Mouse (Mus musculus) layer of hippocampus, postnatal 14 days (tissue): ENCODE results near the gene BC025920. TPM values are rescaled to one million over a fixed set of nuclear protein-coding genes. Genes with fewer than 3 reads are reported as not detected.

Source experiments
- DNase-seq, 2 experiments: peaks; one replicate each; pipeline ENCODE4 v3.0.0; 2021 to 2022; ENCODE audit warnings: low spot score in 2 of 2, mixed read lengths in 1 of 2
- long read RNA-seq, 2 experiments: library from polyadenylated mRNA; stranded (forward); transcript quantifications; one replicate each; pipeline ENCODE4 v2.0.0; 2021
- total RNA-seq, 2 experiments: library from RNA; stranded (reverse); gene quantifications; 2 replicates each; pipeline ENCODE4 v1.2.3; 2021

BC025920 gene
- 1 to 10 TPM; 2.6 to 2.8 TPM for total RNA-seq
- long read RNA-seq, experiment 1, partial matches to known transcripts, result 0 of 2 reads
- long read RNA-seq, experiment 1, other reads (novel, unspliced or antisense), result 1 of 2 reads
- long read RNA-seq, experiment 2, partial matches to known transcripts, result 0 of 11 reads
- long read RNA-seq, experiment 2, other reads (novel, unspliced or antisense), result 10 of 11 reads

DNA sequence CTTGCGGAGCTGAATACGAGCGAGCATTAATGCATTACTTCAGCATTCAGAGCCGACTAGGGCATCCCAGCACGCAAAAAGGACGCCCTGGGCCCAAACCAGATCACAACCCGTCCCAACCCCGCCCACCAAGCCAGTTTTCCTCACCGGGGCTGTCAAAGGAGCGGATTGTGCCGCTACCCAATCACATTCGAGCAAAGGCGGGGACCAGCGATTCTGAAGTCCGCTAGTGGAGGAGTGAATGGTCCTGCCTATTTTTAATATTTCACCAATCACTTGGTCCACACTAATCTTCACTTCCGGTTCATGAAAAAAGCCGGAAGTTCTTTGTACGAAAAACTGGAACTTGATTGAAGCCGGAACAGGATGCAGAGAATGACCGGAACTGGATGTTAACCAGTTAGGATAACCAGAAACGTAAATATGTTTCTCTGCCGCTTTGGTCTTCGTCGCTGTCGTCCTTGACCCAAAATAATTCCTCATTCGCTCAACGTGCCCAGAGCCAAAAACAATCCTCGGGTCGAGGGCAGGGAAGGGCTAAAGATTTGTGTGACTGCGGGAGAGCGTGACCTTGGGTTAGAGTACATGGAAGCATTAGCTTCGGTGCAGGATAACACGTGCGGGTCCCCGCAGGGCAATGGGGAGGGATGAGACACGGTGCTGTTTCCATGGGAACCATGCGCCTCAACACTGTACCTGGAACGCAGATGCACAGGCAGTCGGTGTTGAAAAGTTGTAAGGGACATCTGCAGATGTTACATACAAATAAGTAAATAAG is at the start of gene BC025920:
TSS of gene BC025920 (plus strand) at position 297 of the 778 bp plus-strand sequence.
- DNase-seq, result peak; percentile 90 to 98

DNA sequence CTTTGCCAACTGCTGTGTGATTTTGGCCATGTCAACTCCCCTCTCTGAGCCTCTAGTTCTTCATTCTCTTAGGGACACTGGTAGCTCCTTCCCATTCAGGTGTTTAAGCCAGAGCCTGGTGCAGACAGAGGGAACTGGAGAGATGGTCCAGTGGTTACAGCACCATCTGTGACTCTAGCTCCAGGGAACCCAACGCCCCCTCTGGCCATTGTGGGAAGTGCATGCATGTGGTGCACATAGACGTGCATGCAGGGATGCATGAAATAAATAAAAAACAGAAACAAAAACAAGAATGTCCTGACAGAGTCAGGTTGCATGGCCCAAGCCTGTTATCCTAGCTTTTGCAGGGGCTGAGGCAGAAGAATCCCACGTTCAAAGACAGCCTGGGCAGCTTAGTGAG is 49.8 kb upstream of the BC025920 start:
- no peak for DNase-seq

DNA sequence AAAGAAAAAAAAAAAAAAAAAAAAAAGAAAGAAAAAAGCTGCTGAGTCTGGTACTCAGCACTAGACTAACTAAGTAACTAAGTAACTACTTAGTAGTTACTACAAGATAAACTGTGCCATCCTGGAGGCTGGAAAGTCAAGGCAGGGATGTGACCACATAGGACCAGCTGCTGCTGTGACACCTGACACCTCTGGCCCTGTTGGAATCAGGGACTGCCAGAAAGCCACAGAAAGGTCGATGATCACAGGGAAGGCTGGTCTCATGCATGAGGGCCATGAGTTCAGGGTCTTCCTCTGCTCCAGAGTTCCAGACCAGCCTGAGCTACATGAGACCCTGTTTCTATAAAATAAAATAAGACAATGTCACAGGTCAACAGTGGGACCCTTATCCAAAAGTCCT is 48.6 kb upstream of the BC025920 start:
- no peak for DNase-seq

DNA sequence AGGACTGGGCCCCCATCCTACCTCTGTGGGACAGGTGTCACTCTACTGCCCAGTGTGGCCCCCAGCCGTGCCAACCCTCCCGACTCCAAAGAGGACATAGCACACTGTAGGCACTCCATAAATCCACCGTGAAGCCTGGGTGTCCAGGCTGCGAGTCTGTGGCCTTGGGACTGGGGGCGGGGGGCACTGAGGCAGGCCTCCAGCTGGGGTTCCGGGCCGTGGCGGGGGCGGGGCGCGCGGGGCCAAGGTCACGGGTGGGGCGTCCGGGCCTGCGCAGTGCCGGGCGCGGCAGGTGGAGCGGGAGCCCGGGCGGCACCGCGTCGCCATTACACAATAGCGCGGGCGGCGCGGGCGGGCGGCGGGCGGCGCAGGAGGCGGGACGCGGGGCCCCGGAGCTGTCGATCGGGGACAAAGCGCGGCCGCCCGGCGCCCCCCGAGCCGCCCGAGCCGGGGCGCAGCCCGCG is 46.9 kb upstream of the BC025920 start, which contains the start of gene Aes:
TSS of gene Aes (plus strand) at position 326 of the 464 bp plus-strand sequence.
- DNase-seq, result peak; percentile 58 to 59

DNA sequence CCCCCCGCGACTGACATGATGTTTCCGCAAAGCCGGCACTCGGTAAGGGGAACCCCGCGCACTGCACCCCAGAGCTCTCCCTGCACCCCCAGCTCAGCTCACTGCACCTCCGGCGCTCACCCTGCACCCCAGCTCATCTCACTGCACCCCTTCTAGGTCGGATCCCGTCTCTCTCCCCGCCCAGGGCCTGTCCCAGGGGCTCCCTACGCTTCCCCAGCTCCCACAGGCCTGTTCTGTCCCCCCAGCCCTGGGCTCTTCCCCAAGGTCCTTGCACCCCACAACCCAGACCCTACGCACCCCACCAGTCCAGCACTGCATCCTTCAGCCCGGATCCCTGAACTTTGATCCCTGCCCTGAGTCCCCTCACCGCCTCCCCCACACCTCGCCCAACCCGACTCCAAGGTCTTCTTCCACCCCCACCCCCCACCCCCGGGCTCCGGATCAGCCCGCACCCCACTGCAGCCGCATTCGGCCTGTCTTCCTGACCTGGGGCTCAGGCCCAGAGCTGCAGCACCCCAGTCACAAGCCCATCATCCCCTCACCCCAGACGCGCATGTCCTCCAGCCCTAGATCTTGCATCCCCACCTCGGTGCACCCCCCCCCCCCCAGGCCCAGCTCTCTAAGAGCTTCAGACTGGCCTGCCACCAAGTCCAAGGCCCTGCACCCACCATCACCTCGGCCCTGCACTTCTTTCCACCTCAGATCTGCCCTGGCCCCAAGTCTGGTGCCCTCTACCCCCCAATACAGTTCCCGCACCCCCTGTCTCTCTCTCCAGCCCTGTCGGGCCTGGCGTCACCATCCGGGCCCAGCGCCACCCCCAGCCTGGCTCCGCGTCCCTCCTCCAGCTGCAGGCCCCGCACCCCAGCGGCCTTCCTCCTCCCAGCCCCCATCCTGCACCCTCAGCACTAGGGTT is 46.2 kb upstream of the BC025920 start:
- peak; percentile 60 to 65 for DNase-seq

DNA sequence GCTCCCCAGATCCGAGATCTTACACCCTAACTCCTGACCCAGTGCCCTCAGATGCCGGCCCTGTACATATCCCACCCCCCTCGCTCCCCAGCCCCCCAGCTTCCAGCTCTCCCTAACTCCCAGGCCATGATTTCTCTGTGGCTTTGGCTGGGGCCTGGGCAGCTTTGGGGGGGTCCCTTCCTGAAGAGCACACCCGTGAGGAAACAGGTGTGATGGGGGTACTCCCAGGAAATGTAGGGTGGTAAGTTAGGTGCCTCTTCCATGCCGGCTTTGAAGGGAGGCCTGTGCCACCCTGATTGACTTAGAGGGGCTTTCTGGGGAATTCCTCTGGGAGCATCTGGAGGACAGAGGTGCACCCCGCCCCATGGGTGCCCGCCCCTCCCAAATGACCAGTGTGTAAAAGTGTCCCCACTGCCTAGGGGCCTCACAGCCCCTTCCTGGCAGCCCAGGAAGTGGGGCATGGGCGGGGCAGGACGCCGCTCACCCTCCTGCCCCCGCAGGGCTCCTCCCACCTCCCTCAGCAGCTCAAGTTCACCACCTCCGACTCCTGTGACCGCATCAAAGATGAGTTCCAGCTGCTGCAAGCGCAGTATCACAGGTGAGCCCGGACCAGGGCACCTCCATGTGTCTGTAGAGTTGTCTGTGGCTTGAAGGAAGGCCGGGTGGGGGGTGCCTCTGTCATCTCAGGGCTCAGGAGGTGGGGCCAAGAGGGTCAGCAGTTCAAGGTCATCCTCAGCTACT is 45.2 kb upstream of the BC025920 start:
- no peak for DNase-seq

DNA sequence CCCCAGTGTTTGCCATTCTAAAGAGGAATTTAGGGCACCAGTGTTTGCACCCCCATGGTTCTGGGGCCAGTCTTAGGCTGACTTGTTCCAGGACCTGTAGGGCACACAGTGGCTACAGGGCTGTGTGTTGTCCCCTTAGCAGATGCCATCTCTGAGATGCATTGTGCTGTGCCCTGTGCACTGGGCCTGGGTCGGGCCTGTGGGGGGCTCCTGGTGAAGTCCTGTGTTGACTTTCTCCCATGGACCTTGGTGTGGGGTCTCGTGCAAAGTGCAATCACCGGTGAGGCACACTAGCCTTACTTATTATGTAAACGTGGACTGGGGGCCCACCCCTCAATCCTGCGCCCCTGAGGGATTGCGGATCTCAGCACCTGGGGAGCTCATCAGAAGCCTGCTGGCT is 43.7 kb upstream of the BC025920 start:
- no peak for DNase-seq

DNA sequence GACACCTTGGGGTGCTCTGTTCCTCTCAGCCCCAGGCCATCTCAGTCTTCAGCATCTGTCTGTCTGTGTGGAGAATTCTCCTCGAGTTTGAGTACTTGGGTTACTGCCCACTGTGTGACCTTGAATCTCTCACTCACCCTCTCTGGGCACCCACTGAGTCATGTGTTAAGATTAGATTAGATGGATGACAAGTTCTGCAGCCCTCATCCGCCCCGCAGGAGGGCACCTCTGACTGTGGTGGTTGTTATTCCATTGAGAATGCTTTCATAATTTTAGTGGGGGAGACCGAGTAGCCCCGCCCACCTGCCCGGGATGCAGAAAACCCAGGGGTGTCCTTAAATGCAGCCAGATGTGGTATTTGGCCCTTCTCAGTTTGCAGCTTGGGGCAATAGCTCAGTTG is 42.6 kb upstream of the BC025920 start:
- no peak for DNase-seq

DNA sequence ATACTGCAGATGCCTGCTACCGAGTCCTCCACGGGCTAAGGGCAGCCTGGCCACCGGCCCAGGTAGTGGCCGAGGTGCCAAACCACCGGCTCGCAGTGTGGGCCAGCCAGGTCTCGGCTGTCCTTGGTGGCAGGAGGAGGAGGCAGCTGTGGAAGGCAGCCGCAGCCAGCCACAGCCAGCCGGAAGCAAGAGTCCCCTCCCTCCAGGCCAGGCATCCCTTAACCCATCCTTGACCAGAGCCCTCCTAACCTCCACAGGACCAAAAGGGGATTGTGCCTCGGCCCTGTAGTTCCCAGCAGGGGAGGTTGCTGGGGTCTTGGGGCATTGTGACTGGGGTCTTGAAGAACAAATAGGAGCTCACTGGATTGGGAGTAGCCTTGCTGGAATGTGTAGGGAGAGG is 41.9 kb upstream of the BC025920 start:
- no peak for DNase-seq

DNA sequence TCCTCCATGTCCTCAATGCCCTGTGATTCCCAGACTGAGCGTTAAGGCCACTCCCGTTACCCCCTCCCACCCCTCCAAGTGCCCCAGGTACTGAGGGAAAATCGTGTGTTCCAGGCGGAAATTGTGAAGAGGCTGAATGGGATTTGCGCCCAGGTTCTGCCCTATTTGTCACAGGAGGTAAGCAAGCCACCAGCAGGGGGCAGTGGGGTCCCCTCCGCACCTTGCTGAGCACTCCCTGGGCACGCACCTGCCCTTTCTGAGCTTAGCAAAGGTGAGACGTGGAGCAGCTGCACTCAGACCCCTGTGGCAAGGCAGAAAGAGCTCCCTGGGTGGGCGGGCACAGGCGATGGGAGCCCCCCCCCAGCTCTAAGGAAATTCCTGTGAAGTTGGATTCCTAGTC is 41.3 kb upstream of the BC025920 start:
- no peak for DNase-seq

DNA sequence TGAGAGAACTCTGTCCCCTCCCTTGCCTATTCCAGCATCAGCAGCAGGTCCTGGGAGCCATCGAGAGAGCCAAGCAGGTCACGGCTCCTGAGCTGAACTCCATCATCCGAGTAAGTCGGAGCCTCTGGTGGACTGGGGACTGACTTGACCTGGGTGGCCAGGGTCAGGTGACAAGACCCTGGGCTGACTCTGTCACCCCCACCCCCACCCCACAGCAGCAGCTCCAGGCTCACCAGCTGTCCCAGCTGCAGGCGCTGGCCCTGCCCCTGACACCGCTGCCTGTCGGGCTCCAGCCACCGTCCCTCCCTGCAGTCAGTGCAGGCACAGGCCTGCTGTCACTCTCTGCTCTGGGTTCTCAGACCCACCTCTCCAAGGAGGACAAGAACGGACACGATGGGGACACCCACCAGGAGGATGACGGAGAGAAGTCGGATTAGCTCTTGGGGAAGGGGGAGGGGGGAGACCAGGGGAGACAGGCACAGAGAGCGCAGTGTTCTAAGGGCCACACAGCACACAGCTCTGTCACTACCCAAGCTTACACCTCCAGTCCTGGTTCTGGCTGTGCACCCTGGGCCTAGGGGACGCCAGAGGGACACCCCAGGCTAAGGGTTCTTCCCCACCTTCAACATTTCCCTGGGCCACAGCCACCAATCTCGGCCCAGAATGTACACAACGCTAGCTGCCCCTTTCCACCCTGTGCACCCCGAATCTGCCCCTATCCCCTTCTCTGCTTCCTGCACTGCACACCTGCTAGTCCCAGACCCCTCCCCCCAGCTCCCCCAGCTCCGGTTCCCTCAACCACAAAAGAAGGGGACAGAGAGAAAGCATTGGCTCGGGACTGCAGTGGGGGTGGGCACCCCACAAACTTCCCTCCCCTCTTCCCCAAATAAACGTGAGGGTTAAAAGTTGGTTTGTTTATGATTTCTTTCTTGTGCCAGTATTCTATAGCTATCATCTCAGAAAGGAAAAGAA is 40.5 kb upstream of the BC025920 start:
- DNase-seq, result no peak

DNA sequence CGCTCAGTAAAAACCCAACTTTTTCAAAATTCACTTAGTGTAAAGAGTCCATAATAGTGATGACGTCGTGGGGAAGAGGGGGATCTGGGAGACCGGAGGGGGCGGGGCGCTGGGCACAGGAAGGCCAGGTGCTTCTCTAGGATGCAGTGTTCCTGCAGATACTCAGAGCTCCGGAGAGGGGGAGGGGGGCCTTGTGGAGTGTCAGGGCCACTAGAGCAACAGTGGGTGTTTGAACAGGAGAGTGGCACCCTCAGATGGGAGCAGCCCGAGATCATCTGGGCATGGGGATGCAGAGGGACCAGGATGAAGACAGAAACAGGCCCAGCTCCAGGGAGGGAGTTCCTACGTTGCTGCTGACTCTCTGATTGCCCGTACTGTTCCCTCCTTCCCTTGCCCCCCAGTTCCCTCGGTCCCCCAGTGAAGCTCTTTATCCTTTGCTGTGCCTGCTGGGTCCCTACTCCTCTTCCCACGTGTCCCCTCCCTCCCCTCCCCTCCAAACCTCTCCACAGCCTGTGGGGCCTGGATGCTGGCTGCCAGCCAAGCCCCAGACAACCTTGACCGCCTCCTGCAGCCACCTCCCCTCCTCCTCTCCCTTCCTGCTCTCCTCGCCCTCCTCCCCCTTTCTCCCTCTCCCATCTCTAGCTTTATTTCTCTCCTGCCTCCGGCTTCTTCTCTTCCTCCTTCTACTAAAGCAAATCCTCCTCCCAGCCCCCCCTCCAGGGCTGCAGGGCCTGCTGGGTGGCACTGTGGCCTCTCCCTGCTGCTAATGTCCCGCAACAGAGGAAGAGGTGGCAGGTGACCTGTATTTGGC is 37.5 kb upstream of the BC025920 start:
- DNase-seq, result no peak

DNA sequence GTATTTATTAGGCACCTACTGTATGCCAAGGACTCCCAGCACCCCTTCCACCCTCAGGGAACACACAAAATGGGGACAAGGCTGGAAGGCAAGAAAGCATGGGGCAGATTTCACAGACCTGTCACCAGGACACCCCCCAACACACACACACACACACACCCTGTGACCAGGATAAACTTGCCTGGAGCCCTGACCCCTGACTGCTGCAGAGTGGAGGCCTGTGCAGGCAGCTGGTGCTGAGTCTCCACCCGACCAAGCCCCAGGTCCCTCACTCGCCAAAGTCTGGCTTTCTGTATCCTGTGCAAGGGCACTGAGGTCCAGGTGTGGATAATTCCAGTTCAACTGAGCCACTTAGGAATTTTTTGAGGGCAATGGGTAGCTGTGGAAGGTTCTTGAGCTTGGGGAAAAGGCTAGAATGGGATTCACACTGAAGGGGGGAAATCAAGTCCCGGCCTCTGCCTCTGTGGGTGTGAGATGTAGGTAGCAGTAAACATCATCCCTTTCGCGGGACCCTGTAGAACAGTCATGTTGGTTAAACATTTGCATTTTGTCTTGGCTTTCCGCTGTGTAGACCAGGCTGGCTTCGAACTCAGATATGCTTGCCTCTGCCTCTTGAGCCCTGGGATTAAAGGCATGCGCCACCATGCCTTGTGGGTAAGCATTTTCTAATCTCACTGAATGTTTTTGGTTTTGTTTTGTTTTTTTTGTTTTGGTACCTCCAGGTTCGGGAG is 36.4 kb upstream of the BC025920 start:
- DNase-seq, result no peak

DNA sequence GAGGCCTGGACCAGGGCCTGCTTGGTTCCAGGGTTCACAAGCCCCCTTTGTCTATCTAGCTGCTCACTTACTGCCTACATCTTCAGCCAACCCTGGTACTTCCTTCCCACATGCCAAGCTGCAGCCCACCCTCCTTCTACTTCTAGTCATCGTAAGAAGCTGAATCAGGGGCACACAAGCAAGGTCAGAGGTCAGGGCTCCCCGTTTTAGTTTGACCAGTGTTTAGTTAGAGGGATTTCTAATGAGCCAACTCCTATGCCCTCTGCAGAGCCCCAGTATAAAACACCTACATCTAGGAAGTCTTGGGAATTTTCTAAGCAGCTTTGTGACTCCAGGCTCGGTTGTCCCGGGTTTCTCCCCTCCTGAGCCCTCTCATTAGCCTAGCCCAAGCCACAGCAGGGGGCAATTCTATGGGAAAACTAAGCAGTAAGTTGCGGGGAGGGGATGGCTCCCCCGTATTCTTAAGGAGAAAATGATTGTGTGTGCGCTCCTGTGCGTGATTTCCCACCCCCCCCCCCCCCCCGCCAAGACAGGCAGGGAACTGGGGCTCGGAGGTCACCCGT is 35.8 kb upstream of the BC025920 start:
- DNase-seq, result no peak

DNA sequence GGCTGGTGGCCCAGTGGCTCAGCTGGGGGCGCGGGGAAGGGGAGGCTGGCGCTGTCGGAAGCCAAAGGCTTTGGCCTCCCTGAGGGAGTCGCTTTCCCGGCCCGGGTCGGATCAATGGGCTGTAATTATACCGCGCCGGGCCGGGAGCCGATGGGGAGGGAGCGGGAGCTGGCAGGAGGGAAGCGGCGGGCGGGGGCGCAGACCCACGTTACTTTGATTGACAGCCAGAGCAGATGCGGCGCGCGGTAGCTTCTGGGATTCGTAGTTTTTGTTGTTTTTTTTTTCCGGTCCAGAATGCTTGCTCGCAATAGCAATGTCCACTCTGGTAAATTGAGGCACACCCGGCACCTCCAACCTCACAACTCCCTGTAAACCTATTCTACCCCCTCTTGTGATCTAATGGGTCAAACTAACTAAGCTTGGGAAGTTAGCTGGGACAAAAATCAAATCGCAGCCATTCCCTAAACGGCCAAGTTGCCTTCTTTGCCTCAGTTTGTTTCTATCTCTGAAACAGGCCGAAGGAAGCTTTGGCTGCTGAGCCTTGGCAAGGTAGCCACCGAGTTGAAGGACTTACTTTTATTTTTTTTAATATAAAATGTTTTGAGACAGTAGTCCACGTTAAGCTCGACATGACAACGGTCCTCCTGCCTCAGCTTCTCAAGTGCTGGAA is 35.1 kb upstream of the BC025920 start:
- peak; percentile 90 to 96 for DNase-seq

DNA sequence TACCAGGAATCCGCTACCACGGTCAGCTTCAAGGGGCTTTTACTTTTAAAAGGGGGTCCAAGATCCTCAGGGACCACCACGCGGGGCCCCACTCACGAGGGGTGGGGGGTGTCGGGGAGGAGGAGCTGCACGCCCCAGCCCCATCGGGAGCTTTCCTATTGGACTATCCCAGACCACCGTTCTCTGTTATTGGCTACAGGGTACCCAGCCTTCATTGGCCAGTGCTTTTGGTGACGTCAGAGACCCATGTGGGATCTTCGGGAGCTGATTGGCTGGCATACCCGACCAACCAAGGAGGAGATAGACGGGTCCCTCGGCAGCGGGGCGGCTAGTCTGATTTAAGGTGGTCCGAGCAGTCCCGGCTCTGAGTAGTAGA is 34.6 kb upstream of the BC025920 start:
- DNase-seq, result peak; percentile 99 to 100

DNA sequence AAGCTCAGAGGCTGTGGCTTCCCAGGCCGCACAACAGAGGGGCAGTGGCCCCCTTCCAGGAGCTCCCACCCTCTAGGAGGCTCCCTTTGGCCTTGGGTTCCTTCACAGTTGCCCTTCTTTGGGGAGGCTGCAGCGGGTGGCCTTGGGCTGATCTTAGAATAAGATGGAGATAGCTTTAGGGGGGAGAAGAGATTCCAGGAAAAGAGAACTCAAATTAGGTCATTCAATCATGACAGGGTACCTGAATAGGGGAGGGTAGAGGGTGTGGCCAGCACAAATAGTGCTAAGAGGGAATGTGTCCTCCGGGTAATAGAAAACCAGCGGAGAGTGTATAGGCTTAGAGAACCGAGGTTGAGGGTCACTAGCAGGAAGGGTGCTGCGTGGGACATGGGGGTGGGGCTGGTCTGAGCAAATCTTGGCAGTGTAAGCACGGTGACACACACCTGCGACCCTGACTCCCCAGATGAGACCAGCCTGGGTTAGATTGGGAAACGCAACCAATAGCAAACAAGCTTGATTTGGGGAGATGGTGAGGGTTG is 33.9 kb upstream of the BC025920 start:
- no peak for DNase-seq
